Mouse (Mus musculus) frontal cortex, adult 2 months (tissue): ENCODE measurements at regions not wholly inside any gene's neighbourhood (a gene's known extent, or its start where the extent isn't known, plus 50 kb on each side); places are given as distances from the start of the nearest gene placed in this dataset.

Experiments
- DNase-seq, 2 experiments: peaks; one replicate each; pipeline ENCODE4 v3.0.0; 2022; ENCODE audit warnings: low spot score in 1 of 2; ENCODE audit errors: extremely low spot score in 1 of 2

- no peak for DNase-seq
These were observed 230.6 kb upstream of the Zic4 start for GRCm38 (mm10) chr9:91131415-91132255.

DNA sequence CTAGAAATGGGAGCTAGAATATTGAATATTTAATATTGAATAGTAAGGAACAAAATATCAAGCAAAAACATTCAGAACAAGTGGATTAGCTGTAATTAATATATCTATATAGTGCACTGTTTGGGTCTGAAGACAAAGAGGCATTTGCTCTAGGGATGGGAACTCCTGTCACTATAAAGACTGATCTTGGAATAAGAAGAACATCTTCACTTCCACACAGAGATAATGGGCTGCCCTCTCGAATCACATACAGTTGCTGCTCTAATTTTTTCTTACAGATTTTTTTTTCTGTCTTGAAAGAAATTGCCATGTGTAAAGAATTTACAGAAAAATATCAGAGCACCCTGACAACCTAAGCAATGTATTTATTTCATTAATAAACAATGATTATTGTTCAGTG, 229.7 kb upstream of the Zic4 start:
- DNase-seq = no peak

DNA sequence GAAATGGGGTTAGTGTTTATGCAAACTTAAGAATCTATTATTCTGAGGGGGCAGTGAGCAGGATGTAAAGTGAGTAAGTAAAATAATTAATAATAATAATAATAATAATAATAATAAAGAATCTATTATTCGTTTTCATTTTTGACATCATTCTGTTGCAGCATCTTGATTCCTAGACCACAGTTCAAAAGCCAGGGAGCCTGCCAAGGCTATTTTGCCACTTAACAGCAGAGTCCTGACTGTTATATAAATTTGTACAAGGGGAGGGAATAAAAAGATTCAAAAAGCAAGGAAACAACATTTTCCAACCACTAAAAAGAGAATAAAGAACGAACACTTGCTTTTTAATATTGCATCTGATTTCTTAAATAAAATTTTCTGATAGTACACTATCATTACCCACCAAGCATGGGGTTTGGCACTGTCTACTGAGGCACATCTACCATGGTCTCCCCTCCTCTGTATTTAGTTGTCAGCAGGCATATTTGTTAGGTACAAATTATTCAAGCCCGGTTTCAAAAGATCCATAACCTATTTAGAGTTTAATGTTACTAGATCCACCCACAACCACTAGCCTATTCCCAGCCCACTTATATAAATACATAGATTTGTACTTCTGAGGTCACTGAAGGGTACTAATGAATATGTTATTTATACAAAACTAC, 228.8 kb upstream of the Zic4 start:
- DNase-seq = no peak

- no peak for DNase-seq
These were observed 227.9 kb upstream of the Zic4 start for GRCm38 (mm10) chr9:91134325-91134724.

- DNase-seq = no peak
These were observed 227.1 kb upstream of the Zic4 start for GRCm38 (mm10) chr9:91135107-91135506.

GRCm38 (mm10) chr9:91140651-91141050, 221.6 kb upstream of the Zic4 start:
- no peak for DNase-seq

GRCm38 (mm10) chr9:91151893-91152292, 210.3 kb upstream of the Zic4 start:
- DNase-seq = no peak

GRCm38 (mm10) chr9:91159311-91159710, 202.9 kb upstream of the Zic4 start:
- DNase-seq = no peak

- DNase-seq = no peak
These were observed 194.3 kb upstream of the Zic4 start for GRCm38 (mm10) chr9:91167871-91168270.

DNA sequence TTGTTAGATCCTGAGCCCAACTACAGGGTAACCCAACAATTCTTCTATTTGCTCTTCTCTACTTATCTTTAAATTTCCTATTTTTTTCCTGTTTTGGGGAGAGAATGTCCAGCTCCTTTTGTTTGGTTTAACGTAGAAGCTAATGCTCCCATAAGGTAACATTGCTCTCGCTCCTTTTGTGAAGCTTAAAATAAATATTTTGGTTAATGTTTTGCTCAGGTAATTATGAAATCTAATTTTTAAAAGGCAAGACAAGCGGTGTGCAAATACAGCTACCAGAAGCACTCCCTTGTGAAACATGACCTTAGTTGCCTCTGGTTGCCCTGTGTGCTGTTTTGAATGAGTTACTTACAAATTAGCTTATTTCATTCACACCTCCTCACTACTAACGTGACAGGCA, 169.0 kb upstream of the Zic4 start:
- no peak for DNase-seq

- no peak for DNase-seq
These were observed 168.3 kb upstream of the Zic4 start for GRCm38 (mm10) chr9:91193954-91194353.

DNA sequence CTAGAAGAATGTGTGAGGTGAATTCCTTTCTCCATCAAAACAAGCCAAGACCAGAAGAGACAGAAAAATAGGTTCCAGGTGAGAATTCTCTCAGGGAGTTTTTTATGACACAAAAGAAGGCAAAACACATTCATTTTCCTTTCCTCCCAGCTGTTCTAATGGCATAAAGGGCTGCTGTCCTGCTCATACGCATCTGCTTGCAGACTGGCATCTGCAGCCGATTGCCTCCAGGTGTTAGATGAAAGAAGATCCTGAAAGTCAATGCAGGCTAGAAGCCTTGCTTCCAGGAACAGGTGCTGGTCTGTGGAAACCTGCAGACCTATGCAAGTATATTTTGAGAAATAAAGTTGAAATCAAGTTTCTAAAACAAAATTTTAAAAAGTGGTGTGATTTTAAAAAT, 154.9 kb upstream of the Zic4 start:
- DNase-seq = no peak

DNA sequence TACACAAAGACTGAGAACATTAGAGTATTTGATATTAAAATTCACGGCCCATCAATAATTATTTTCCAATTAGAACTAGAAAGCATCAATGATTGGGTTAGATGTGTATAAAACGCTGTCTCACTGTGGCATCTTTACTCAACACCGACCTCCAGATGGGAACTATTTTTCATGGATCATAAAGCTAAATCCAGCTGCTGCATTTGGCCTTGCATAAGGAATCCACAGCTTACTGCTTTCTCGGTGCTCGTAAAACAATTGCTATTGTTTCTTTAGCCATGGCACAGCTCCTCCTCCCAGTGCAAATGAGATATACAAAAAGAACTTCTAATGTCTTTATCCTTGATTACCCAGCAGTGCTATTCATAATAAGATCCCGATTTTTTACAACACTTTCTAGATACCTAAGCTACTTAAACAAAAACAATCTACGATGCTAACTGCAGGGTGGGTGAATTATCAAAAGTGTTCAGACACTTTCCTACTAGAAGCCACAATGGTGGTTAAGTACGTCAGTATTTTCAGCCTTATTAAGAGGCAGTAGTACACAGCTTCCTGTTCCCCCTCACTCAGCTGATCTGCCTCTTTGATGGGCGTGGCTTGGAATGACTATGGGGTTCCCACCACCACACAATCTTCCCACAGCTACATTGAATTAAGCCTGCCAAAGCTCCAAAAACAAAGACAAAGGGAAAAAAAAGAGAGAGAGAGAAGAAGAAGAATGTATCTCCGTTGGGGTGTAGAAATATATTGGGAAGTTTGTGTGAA, 134.4 kb upstream of the Zic4 start:
- DNase-seq = no peak

DNA sequence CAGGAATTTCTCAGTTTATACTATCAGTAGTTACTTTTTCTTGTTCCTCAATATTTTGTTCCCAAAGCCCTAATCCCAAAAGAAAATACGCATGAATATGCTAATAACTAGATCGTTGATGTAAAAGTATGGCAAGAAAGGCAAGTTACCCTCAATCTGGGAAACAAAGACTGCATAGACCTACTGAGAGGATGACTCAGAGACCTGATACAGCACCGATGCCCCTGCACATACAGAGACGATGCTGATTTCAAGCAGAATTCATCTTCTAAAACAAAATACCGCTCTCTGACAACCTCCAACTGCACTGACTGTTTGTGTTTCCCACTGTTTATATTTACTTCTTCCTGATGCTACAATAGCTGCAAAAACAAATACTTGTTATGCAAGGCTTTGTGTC, 133.7 kb upstream of the Zic4 start:
- no peak for DNase-seq

DNA sequence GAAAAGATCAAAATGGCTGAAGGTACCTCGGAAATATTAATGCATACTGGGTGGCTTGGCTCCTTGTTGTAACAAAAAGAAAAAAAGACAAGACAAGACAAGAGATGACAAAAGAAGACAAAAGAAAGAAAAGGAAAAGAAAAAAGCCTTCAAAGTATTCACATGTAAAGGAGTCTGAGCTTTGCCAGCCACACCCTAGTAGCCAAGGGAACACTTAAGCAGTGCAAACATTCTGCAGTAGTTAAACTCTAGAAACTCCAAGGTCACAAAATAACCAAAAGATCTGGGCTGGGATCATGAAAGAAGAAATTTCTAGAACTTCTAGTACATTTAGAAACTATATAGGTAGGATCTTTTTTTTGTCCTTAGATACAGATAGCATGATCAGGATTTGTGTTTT, 108.3 kb upstream of the Zic4 start:
- DNase-seq = no peak

GRCm38 (mm10) chr9:91291340-91291739, 70.9 kb upstream of the Zic4 start:
- DNase-seq = no peak
